Comparison of ENCODE assay signal across 28 mouse cellular contexts in the genomic region with DNA sequence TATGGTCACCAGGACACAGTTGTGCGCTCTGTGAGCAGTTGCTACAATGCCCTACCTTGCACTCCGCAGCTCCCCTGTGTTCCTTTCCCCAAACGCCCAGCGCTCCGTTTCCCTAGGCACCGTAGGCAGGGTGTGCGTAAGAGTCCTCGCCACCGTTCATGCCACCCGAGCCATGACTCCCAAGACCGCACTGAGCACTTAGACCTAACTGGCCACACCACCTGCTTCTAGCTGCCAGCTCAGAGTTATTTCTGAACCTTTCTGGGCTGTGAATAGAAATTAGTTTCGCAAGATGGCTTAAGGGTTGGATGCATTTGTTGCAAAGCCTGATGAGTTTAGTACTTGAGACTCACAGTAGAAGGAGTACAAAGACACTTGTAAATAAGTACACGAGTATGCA. TPM values are rescaled to one million over a fixed set of nuclear protein-coding genes. Genes with fewer than 3 reads are reported as not detected.
DNase-seq lines count a peak whose midpoint lies in the region; ATAC-seq and TF ChIP-seq lines count a peak whose summit lies in the region.
"Had no signal": no experiment of that assay in that cellular context is flagged by ENCODE, and none has a peak within 500 bp of the region (broad histone marks: within the 10 kb centered on the region; RNA-seq: fewer than 3 reads in every experiment).

No protein-coding gene starts in this region.

- DNase-seq in adrenal gland, postnatal 14 days, result peak; percentile 53
- no peak for DNase-seq in adrenal gland, postnatal 25 days
- DNase-seq in gastrocnemius, postnatal 25 days, result peak; percentile 58
- no peak for DNase-seq in gastrocnemius, postnatal 36 days
- DNase-seq in layer of hippocampus, postnatal 10 days (ENCODE audit: low spot score in 2 of 2), result no peak
- DNase-seq in liver, postnatal 0 days, result no peak
- DNase-seq: adrenal gland, adult 2 months; cerebellum, adult 18-20 months; heart, postnatal 4 days; kidney, adult 8-10 months; kidney, postnatal 4 days; lung, embryonic 14.5 days; lung, postnatal 14 days; midbrain, embryonic 14.5 days; thymus, adult 18-20 months; thymus, postnatal 25 days had no signal

- 94% methylated on average over 13 of the region's 13 CpGs for WGBS in limb, embryonic 13.5 days
- WGBS in liver, postnatal 0 days (ENCODE audit: insufficient replicate concordance), result 91% methylated on average over 13 of the region's 13 CpGs

- H3K4me2 ChIP-seq in limb, embryonic 13.5 days (replicated peaks), result no peak overlapping the region
- no peak overlapping the region for H3K4me2 ChIP-seq in liver, postnatal 0 days (ENCODE audit: low read depth, low read length)
- H3K4me2 ChIP-seq: embryonic facial prominence, embryonic 15.5 days; forebrain, embryonic 15.5 days; heart, embryonic 12.5 days; hindbrain, embryonic 13.5 days; limb, embryonic 15.5 days; lung, embryonic 14.5 days; neural tube, embryonic 15.5 days had no signal

- H3K9ac ChIP-seq in limb, embryonic 13.5 days, result no peak overlapping the region
- no peak overlapping the region for H3K9ac ChIP-seq in liver, postnatal 0 days (replicated peaks)
- H3K9ac ChIP-seq: embryonic facial prominence, embryonic 15.5 days; forebrain, embryonic 15.5 days; heart, embryonic 12.5 days; hindbrain, embryonic 13.5 days; limb, embryonic 15.5 days; liver, embryonic 14.5 days; lung, embryonic 14.5 days; neural tube, embryonic 15.5 days had no signal

- peaks cover 3% of the 10 kb centered on the region; the same call in 1 of the 2 replicates for H3K9me3 ChIP-seq in limb, embryonic 13.5 days
- H3K9me3 ChIP-seq in liver, postnatal 0 days (ENCODE audit: low read length), result no peaks in the 10 kb centered on the region
- H3K9me3 ChIP-seq: embryonic facial prominence, embryonic 15.5 days; forebrain, embryonic 15.5 days; hindbrain, embryonic 13.5 days; limb, embryonic 15.5 days; neural tube, embryonic 15.5 days had no signal

- TF ChIP-seq EP300 in liver, postnatal 0 days (IDR thresholded peaks at IDR 0.05; ENCODE audit: low read depth), result no peak

- intact Hi-C loops in gastrocnemius, postnatal 36 days (cut with DNase I), result no loop called here

- no peaks in the 10 kb centered on the region for H3K27me3 ChIP-seq in limb, embryonic 13.5 days
- no peaks in the 10 kb centered on the region for H3K27me3 ChIP-seq in liver, postnatal 0 days (ENCODE audit: insufficient read depth, low read length)
- H3K27me3 ChIP-seq: embryonic facial prominence, embryonic 15.5 days; forebrain, embryonic 15.5 days; heart, embryonic 12.5 days; hindbrain, embryonic 13.5 days; limb, embryonic 15.5 days; neural tube, embryonic 15.5 days had no signal

- 0 out of 2 replicates have a peak, but pooled peaks cover 5% of the 10 kb centered on the region for H3K4me1 ChIP-seq in limb, embryonic 13.5 days
- H3K4me1 ChIP-seq in liver, postnatal 0 days (ENCODE audit: insufficient read depth), result no peaks in the 10 kb centered on the region
- H3K4me1 ChIP-seq: embryonic facial prominence, embryonic 15.5 days; forebrain, embryonic 15.5 days; heart, embryonic 12.5 days; hindbrain, embryonic 13.5 days; limb, embryonic 15.5 days; neural tube, embryonic 15.5 days had no signal

- no peak for TF ChIP-seq CTCF in liver, postnatal 0 days (IDR thresholded peaks at IDR 0.05; ENCODE audit: low read depth)

- H3K36me3 ChIP-seq in limb, embryonic 13.5 days, result peaks cover 78% of the 10 kb centered on the region
- peaks cover 14% of the 10 kb centered on the region for H3K36me3 ChIP-seq in liver, postnatal 0 days (replicated peaks; ENCODE audit: insufficient read depth, low read length)

- peak overlapping the region; percentile 15; the same call in 1 of the 2 replicates for H3K27ac ChIP-seq in limb, embryonic 13.5 days
- H3K27ac ChIP-seq in liver, postnatal 0 days (ENCODE audit: low read depth), result no peak overlapping the region
- H3K27ac ChIP-seq: embryonic facial prominence, embryonic 15.5 days; forebrain, embryonic 15.5 days; heart, adult 2 months; hindbrain, embryonic 13.5 days; kidney, postnatal 0 days; limb, embryonic 15.5 days; liver, embryonic 14.5 days; neural tube, embryonic 15.5 days; stomach, postnatal 0 days had no signal

- no peak overlapping the region for H3K4me3 ChIP-seq in limb, embryonic 13.5 days
- H3K4me3 ChIP-seq in liver, postnatal 0 days (ENCODE audit: low read depth, low read length), result no peak overlapping the region
- H3K4me3 ChIP-seq: embryonic facial prominence, embryonic 15.5 days; forebrain, embryonic 15.5 days; heart, adult 2 months; heart, embryonic 12.5 days; hindbrain, embryonic 13.5 days; limb, embryonic 15.5 days; neural tube, embryonic 15.5 days had no signal

- no peak for ATAC-seq in limb, embryonic 13.5 days (ENCODE audit: low FRiP score, low read depth)
- ATAC-seq in liver, postnatal 0 days, result no peak
- ATAC-seq: forebrain, embryonic 15.5 days; intestine, embryonic 16.5 days had no signal

RNA-seq across cellular contexts. Expression of a gene that starts 15.3 kb away (rescaled TPM):
- 6.9 and 10.0 TPM in 2 replicates for total RNA-seq in adrenal gland, postnatal 14 days (2021)
- total RNA-seq in adrenal gland, postnatal 25 days (2021), result 13.5 and 14.6 TPM in 2 replicates
- total RNA-seq in gastrocnemius, postnatal 25 days (2021), result 1 to 10 TPM; 2.3 to 2.8 TPM
- total RNA-seq in gastrocnemius, postnatal 36 days (2021), result 1 to 10 TPM; 2.7 to 2.9 TPM
- 19.4 and 23.3 TPM in 2 replicates for polyA plus RNA-seq in limb, embryonic 13.5 days (2015; fragmentation: Nextera tagmentation; extraction: Ambion mirVana)
- total RNA-seq in layer of hippocampus, postnatal 10 days (2021), result 10 to 100 TPM; 14.1 to 15.8 TPM
- 1.9 and 2.4 TPM in 2 replicates for polyA plus RNA-seq in liver, postnatal 0 days (2015; fragmentation: Nextera tagmentation; extraction: Ambion mirVana)

RNA-seq across cellular contexts. Expression of a gene that starts 32.1 kb away (rescaled TPM):
- total RNA-seq in adrenal gland, postnatal 14 days (2021), result 39.2 and 41.7 TPM in 2 replicates
- total RNA-seq in adrenal gland, postnatal 25 days (2021), result 61.9 and 66.2 TPM in 2 replicates
- 1 to 10 TPM; 9.0 to 10.0 TPM for total RNA-seq in gastrocnemius, postnatal 25 days (2021)
- 1 to 10 TPM; 7.3 to 7.9 TPM for total RNA-seq in gastrocnemius, postnatal 36 days (2021)
- polyA plus RNA-seq in limb, embryonic 13.5 days (2015; fragmentation: Nextera tagmentation; extraction: Ambion mirVana), result 95.1 and 97.0 TPM in 2 replicates
- 10 to 100 TPM; 25.4 to 26.7 TPM for total RNA-seq in layer of hippocampus, postnatal 10 days (2021)
- polyA plus RNA-seq in liver, postnatal 0 days (2015; fragmentation: Nextera tagmentation; extraction: Ambion mirVana), result 23.1 and 23.8 TPM in 2 replicates

RNA-seq across cellular contexts. Expression of a gene that starts 51.6 kb away (rescaled TPM):
- 89.4 and 95.0 TPM in 2 replicates for total RNA-seq in adrenal gland, postnatal 14 days (2021)
- 74.6 and 93.8 TPM in 2 replicates for total RNA-seq in adrenal gland, postnatal 25 days (2021)
- total RNA-seq in gastrocnemius, postnatal 25 days (2021), result 10 to 100 TPM; 21.7 to 22.1 TPM
- 10 to 100 TPM; 18.8 to 21.4 TPM for total RNA-seq in gastrocnemius, postnatal 36 days (2021)
- 38.6 and 40.2 TPM in 2 replicates for polyA plus RNA-seq in limb, embryonic 13.5 days (2015; fragmentation: Nextera tagmentation; extraction: Ambion mirVana)
- total RNA-seq in layer of hippocampus, postnatal 10 days (2021), result 10 to 100 TPM; 40.2 to 45.1 TPM
- 26.7 TPM in 2 replicates for polyA plus RNA-seq in liver, postnatal 0 days (2015; fragmentation: Nextera tagmentation; extraction: Ambion mirVana)

RNA-seq across cellular contexts. Expression of a gene that starts 52.5 kb away (rescaled TPM):
- 42.7 and 49.4 TPM in 2 replicates for total RNA-seq in adrenal gland, postnatal 14 days (2021)
- 50.4 and 52.3 TPM in 2 replicates for total RNA-seq in adrenal gland, postnatal 25 days (2021)
- 10 to 100 TPM; 16.1 to 21.7 TPM for total RNA-seq in gastrocnemius, postnatal 25 days (2021)
- total RNA-seq in gastrocnemius, postnatal 36 days (2021), result 10 to 100 TPM; 15.9 to 17.4 TPM
- 46.9 and 52.5 TPM in 2 replicates for polyA plus RNA-seq in limb, embryonic 13.5 days (2015; fragmentation: Nextera tagmentation; extraction: Ambion mirVana)
- total RNA-seq in layer of hippocampus, postnatal 10 days (2021), result 10 to 100 TPM; 42.4 to 44.8 TPM
- polyA plus RNA-seq in liver, postnatal 0 days (2015; fragmentation: Nextera tagmentation; extraction: Ambion mirVana), result 10.5 and 11.1 TPM in 2 replicates

Comparison
In these comparisons a context has a peak if more than half of its experiments do, and no peak if none do; other contexts are left out.
1. DNase-seq: peak in adrenal gland, postnatal 14 days (single experiment) and gastrocnemius, postnatal 25 days (single experiment); none in adrenal gland, postnatal 25 days (single experiment), gastrocnemius, postnatal 36 days (0 of 2), layer of hippocampus, postnatal 10 days (0 of 2) and liver, postnatal 0 days (single experiment).